Mouse (Mus musculus) natural killer cell, adult 2 months (primary cell): ENCODE measurements at regions not wholly inside any gene's neighbourhood (a gene's known extent, or its start where the extent isn't known, plus 50 kb on each side); places are given as distances from the start of the nearest gene placed in this dataset.

Experiments used
- DNase-seq, 2 experiments: peaks; one replicate each; pipeline ENCODE4 v3.0.0; 2022; ENCODE audit warnings: low spot score in 2 of 2

DNA sequence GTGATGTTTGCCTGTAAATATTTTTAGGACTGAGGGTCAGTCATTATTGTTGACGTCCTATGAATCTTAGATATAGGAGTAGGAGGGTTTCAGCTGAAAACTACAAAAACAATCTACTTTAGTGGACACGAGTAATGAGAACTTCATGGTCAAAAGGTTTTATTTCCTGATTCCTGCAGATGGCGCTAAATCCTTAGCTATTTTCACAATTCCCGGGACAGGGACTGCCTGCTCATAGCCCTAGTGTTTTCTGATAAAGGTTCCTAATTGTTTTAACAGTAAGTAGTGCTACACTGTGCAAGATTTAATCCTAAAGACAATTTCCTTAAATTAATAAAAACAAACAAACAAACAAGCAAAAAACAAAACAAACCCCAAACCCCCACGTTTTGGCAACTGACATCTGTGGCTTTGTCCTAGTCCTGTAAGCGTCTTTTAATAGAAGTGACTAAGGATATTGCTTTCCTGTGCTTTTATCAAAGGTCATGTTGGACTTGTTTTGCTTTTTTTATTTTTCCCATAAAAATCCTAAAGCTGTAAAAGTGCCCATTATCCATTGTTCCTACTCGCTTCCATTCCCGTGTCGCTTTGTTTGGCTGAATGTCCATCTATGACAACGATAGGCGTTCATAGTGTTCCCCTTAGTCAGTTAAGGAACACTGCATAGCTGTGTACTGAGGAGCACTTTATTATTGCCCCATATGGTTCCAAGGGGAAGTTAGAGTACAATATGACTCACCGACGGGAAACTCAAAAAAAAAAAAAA, 53.5 kb upstream of the Akr1e1 start:
- DNase-seq: peak in 1 of 2 experiments; percentile 3
